Mouse (Mus musculus): ENCODE measurements around the gene Rps2.
"Not testable (repeated sequence)": the region's sequence is repeated elsewhere in the genome, so short reads cannot be mapped to it uniquely, and the experiment has no call there.

Gene Rps2

GRCm38 (mm10) chr17:24717943-24718342 is at the start of gene Rps2, which contains the start of gene Rnf151:
Gene Rps2 (plus strand): TSS chr17:24718116.
Gene Rnf151 (minus strand): TSS chr17:24718063.
- in situ Hi-C loops (cut with MboI, MseI), result no loop called here

- in situ Hi-C loops (cut with MboI, MseI), result not testable (repeated sequence)
Measured at GRCm38 (mm10) chr17:24669214-24669544, 48.7 kb upstream of the Rps2 start.

DNA sequence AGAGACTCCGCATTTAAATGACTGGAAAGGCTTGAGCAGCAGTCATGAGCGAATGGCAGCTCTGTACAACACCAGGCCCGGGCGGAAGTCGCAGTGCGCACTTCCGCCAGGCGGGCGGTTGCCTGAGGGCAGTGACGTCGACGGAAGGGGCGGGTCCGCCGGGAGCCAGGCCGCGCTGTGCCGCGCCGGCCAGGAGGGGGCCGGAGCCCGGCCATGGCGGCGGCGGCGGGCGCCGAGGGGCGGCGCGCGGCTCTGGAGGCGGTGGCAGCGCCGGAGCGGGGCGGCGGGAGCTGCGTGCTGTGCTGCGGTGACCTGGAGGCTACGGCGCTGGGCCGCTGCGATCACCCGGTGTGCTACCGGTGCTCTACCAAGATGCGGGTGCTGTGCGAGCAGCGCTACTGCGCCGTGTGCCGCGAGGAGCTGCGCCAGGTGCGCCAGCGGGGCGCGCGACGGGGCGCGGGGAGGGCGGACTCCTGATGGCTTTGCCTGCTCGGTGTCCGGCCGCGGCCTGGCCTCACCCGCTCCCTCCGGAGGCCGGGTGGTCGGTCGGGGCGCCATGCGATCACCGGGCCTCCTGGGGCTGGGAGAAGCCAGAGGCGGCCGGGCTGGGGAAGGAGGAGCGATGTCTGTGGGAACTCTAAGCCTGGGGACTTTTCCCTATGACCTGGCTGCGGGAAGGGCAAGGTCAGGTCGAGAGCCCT is 48.2 kb upstream of the Rps2 start, which contains the start of gene Zfp598:
Zfp598 (plus strand) TSS at position 143 of the 701 bp plus-strand sequence.
- in situ Hi-C loops (cut with MboI, MseI), result no loop called here

- in situ Hi-C loops (cut with MboI, MseI), result no loop called here
Measured at GRCm38 (mm10) chr17:24670246-24670844, 47.6 kb upstream of the Rps2 start.

GRCm38 (mm10) chr17:24671346-24671745 is 46.6 kb upstream of the Rps2 start:
- in situ Hi-C loops (cut with MboI, MseI), result no loop called here

- in situ Hi-C loops (cut with MboI, MseI), result no loop called here
Measured at GRCm38 (mm10) chr17:24672141-24672540, 45.8 kb upstream of the Rps2 start.

DNA sequence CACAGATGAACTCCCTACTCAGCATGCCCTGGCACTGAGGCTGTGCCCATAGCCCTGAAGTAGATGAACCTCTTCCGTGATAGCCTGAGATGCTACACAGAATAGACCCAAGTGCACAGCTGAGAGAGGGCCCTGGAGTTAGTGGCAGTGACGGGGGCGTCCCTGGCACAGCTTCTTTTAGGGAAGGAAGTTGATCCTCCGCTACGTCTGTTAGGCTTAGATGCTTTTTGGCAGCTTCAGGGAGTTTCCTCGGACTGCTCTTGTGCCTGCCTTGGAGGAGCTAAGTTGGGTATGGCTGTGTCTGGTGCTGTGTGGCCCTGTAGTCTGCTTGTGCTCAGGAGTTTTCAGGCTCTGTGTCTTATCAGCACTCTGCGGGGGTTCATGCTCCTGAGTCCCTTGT is 43.6 kb upstream of the Rps2 start:
- in situ Hi-C loops (cut with MboI, MseI), result no loop called here

DNA sequence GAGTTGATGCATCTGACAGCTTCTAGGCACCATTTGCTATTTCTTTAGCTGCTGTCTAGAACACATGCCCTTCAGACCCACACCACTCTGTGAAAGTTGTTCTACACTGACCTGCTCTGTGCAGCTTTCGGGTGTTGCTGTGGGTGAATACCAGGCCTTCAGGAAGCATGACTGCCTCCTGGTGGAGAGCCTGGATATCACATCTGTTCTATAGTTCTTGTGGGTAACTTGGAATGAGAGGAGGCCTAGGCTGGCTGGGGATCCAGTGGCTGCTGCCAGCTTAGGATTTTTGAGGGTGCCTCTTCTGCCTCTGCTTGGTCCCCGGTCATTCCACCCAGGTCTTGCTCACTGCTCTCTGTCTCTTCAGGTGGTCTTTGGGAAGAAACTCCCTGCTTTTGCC is 41.7 kb upstream of the Rps2 start:
- in situ Hi-C loops (cut with MboI, MseI), result no loop called here

- in situ Hi-C loops (cut with MboI, MseI), result no loop called here
Measured at GRCm38 (mm10) chr17:24676877-24677276, 41.0 kb upstream of the Rps2 start.

- in situ Hi-C loops (cut with MboI, MseI), result no loop called here
Measured at GRCm38 (mm10) chr17:24677500-24678080, 40.3 kb upstream of the Rps2 start.

DNA sequence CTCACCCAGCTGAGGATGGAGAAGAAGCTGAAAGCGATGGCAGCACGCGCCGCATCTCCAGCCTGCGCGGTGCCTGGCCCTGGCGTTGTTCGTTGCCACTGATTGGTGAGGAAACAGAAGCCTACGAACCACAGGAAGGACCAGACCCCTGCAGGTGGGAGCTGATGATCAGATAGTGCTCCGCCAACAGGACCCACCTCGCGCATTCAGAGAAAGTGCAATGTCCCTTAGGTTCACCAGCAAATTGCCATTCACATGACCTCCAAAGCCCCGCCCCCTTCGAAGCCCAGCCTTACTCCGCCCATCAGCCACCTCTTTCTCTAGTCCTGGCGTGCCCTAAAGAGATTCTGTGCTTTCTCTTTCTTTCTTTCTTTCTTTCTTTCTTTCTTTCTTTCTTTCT is 31.4 kb upstream of the Rps2 start:
- in situ Hi-C loops (cut with MboI, MseI), result no loop called here

DNA sequence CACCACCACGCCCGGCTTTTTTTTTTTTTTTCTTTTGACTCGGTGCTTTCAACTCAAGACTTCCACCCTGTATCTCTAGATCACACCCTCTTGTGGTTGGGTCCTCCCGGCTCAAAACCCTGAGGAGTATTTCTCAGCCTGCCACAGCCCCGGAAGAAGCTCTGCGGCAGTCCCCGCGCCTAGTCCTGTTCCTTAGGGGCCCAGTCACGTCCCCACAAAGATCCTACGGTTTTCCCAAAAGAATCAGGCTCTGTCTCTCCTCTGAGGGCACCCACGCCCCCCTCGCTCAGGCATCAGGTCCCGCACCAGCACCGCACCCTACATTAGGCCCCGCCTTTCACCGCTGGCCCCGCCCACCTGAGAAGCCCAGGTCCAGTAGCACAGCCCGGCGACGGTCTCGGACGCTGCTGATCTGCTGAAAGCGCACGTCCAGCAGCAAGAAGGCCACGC is 30.7 kb upstream of the Rps2 start:
- in situ Hi-C loops (cut with MboI, MseI), result no loop called here

- in situ Hi-C loops (cut with MboI, MseI), result no loop called here
Measured at GRCm38 (mm10) chr17:24687599-24687998, 30.3 kb upstream of the Rps2 start.

- in situ Hi-C loops (cut with MboI, MseI), result no loop called here
Measured at GRCm38 (mm10) chr17:24689251-24690081, 28.4 kb upstream of the Rps2 start, which contains the start of gene Syngr3. Gene Syngr3 (minus strand): TSS chr17:24689955.

DNA sequence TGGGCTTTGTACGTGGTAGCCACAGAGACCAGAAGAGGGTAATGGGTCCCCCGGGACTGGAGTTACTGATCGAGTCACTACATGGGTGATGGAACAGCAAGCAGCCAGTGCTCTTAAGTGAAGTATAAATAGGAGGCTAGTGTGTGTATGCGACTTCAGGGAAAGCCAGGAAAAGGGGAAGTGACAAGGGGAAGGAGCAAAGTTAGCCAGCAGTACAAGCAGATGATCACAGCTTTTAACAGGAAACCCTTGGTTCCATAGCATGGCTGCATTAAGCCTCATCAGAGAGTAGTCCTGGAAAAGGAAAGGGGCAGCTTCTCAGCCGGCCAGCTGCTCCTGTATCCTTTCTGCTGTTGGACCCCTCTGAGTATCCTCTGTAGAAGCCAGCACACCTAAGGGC is 25.5 kb upstream of the Rps2 start:
- in situ Hi-C loops (cut with MboI, MseI), result no loop called here

DNA sequence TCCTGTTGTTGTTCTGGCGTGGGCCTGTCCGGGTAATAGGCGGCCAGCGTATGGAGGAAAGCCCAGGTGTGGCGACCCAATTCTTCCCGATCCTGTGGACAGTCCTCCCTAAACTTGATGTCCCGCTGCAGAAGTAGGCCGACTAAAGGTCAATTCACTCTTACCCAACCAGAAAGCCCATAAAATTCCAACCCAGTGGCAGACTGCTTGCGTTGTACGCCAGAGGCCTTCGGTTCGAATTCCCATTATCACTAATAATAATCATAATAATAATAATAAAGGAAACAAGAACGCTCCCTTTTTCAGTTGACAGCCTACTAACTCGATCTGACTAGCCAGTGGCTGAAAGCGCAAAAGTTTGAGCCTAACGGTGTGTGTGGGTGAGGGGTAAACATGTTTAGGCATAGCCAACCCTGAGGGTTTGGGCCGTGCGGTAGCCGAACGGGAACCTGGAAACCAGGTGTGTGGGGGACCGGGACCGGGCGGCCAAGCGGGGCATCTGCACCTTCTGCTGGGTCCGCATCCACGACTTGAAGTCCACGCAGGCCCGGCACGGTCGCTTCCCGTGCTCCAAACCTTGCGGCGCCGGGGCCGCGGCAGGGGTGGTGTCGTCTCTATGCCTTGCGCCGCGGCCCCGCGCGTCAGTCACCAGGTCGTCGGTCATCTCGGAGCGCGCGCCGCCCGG is 22.4 kb upstream of the Rps2 start:
- in situ Hi-C loops (cut with MboI, MseI), result no loop called here

- in situ Hi-C loops (cut with MboI, MseI), result no loop called here
Measured at GRCm38 (mm10) chr17:24696011-24696697, 21.8 kb upstream of the Rps2 start, which contains the start of the genes Gfer and Noxo1. Gene Gfer (minus strand): TSS chr17:24696156. Gene Noxo1 (plus strand): TSS chr17:24696234.

DNA sequence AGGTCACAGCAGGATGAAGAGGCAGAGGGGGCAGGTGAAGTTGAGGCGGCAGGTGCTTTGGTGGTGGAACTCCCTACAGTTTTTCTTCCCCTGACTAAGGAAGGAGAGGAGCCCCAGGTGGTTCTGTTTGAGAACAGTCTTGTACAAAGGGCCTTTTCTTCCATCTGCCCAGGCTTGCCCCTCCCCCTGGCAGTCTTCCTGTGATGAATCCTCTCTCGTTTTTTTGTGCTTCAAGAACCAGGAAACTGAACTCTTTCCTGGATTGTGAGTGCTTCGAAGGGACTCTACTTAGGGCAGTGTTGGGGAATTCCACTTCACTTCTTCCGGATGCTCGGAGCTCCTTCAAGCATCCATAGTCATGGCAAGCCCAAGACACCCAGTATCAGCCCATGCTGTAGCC is 19.9 kb upstream of the Rps2 start:
- in situ Hi-C loops (cut with MboI, MseI), result no loop called here

GRCm38 (mm10) chr17:24698715-24699114 is 19.2 kb upstream of the Rps2 start:
- in situ Hi-C loops (cut with MboI, MseI), result no loop called here

DNA sequence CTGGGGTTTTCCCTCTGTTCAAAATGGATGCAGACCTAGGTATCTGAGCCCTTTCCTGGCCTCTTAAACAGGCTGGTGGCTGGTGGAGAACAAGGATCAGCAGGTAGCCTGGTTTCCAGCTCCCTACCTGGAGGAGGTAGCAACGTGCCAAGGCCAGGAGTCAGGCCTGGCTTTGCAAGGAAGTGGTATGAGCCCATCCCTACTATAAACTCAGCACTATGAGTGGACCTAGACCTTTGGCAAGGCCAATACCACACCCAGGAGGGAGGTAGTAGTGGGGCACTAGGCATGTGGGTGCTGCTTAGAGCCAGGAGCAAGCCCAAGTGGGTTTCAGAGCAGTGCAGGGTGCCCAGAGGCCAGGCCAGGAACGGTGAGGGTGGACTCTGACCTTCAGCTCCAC is 18.4 kb upstream of the Rps2 start:
- in situ Hi-C loops (cut with MboI, MseI), result no loop called here

DNA sequence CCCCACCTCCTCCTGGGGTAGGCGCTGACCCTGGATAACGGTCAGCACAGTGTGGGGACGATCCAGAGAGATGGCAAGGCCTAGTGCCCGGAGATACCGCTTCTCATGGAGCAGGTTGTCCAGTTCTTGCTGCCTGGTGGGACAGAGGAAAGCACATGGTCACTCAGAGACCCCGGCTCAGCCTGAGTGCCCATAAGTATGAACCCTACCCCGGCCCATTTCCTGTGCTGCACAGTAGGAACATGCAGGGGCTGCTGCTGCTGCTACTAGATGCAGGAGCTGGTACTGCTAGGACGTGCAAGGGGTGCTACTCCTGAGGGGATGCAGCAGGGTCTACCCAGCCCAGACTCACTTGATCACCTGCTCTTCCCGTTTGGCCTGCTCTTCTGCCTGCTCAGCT is 16.7 kb upstream of the Rps2 start:
- in situ Hi-C loops (cut with MboI, MseI), result no loop called here
